Mouse (Mus musculus) heart, adult 2 months (tissue): ENCODE data around the gene Colq. TPM values are rescaled to one million over a fixed set of nuclear protein-coding genes. Genes with fewer than 3 reads are reported as not detected.

Source experiments
- DNase-seq, 2 experiments: peaks; one replicate each; pipeline ENCODE4 v3.0.0; 2021
- H3K27ac ChIP-seq: fragments of 200-600 bp; 2 replicates; pipeline ENCODE4 v1.8.1; 2022
- H3K27me3 ChIP-seq: fragments of 200-500 bp; 2 replicates; pipeline ENCODE4 v1.6.1; 2012; ENCODE audit warnings: mild to moderate bottlenecking, low read length, inconsistent platforms, mixed read lengths; ENCODE audit not compliant: control insufficient read depth, insufficient read depth
- H3K36me3 ChIP-seq: fragments of 200-500 bp; 2 replicates; pipeline ENCODE4 v1.6.1; 2012; ENCODE audit warnings: low read length, inconsistent platforms; ENCODE audit not compliant: control insufficient read depth, insufficient read depth
- H3K4me1 ChIP-seq: fragments of 200-500 bp; 2 replicates; pipeline ENCODE4 v1.6.1; 2011; ENCODE audit warnings: low read length; ENCODE audit not compliant: control insufficient read depth, insufficient read depth
- H3K4me3 ChIP-seq: fragments of 200-600 bp; 2 replicates; pipeline ENCODE4 v1.8.1; 2022
- H3K79me2 ChIP-seq: fragments of 200-500 bp; replicated peaks from 2 replicates; pipeline ENCODE4 v1.6.1; 2012; ENCODE audit warnings: mild to moderate bottlenecking, inconsistent platforms, low read length, moderate library complexity, mixed read lengths; ENCODE audit not compliant: control insufficient read depth, insufficient read depth
- H3K9ac ChIP-seq: fragments of 200-500 bp; 2 replicates; pipeline ENCODE4 v1.6.1; 2012; ENCODE audit warnings: low read depth, mild to moderate bottlenecking, control low read depth, inconsistent platforms, low read length, mixed read lengths
- CTCF ChIP-seq: fragments of 200-600 bp; IDR thresholded peaks from 2 replicates; pipeline ENCODE4 v1.8.1; 2022; ENCODE audit warnings: antibody characterized with exemption, mild to moderate bottlenecking, moderate library complexity
- EP300 ChIP-seq: fragments of 200-500 bp; IDR thresholded peaks from 2 replicates; pipeline ENCODE4 v1.6.1; 2011; ENCODE audit warnings: low read depth, low read length, control low read depth; ENCODE audit not compliant: insufficient read depth
- POLR2A ChIP-seq: fragments of 200-500 bp; IDR thresholded peaks from 2 replicates; pipeline ENCODE4 v1.6.1; 2011; ENCODE audit warnings: mild to moderate bottlenecking, low read depth, low read length, control low read depth; ENCODE audit not compliant: insufficient read depth
- WGBS: fragments of 180-500 bp; shearing (Covaris S2); methylation state at CpG from one replicate; pipeline ENCODE4 v1.1.7; 2018; 5-methylcytosine and 5-hydroxymethylcytosine counted together
- intact Hi-C: fragments of 180-260 bp; cut with DNase I; formaldehyde crosslinking; loops from one replicate; pipeline ENCODE4 v1.15.1; 2025
- polyA plus RNA-seq: library from polyadenylated mRNA; depleted of rRNA; stranded (reverse); fragments of >200 nt; gene quantifications from 2 replicates; pipeline ENCODE4 v1.2.3, GENCODE M21; 2012
- total RNA-seq, 2 experiments: library from RNA; stranded (reverse); gene quantifications; 2 replicates each; pipeline ENCODE4 v1.2.3; 2021

The Colq gene
- total and polyA plus RNA-seq, 3 experiments: 10.0 to 12.6 (median 11.3) TPM

DNA sequence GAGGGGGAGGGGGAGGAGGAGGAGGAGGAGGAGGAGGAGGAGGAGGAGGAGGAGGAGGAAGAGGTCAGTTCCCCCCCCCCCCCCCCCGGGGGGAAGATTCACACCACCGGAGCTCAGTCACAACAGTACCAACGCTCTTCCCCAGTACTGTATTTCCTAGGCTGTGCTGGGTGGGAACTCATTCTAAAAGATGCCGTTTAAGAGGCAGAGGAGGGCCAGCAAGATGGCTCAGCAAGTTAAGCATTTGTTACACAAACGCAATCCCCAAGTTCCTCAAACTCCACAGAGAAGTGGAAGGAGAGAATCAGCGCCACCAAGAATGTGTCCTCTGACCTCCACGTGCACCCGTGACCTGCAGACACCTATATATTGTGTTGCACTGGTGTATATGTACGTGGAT is 8.1 kb downstream of the Colq start:
- intact Hi-C loops: no loop called here
- H3K4me3 ChIP-seq: no peak overlapping the region
- H3K9ac ChIP-seq: no peak overlapping the region
- TF ChIP-seq CTCF (no peak), POLR2A (no peak), EP300 (no peak)
- no peaks in the 10 kb centered on the region for H3K4me1 ChIP-seq
- no peak overlapping the region for H3K27ac ChIP-seq
- WGBS: 82% methylated on average over 9 of the region's 9 CpGs
- no peaks in the 10 kb centered on the region for H3K36me3 ChIP-seq
- H3K27me3 ChIP-seq: no peaks in the 10 kb centered on the region
- no peaks in the 10 kb centered on the region for H3K79me2 ChIP-seq
- no peak for DNase-seq

- Histone ChIP-seq H3K79me2 (no peaks in the 10 kb centered on the region), H3K27ac (no peak overlapping the region), H3K36me3 (no peaks in the 10 kb centered on the region), H3K4me1 (no peaks in the 10 kb centered on the region; the same call in 1 of the 2 replicates), H3K9ac (no peak overlapping the region), H3K27me3 (no peaks in the 10 kb centered on the region), H3K4me3 (no peak overlapping the region)
- no peak for DNase-seq
- WGBS: 45% methylated on average over 9 of the region's 9 CpGs
- intact Hi-C loops: no loop called here
- TF ChIP-seq CTCF (no peak), EP300 (no peak), POLR2A (no peak)
These were observed 13.0 kb downstream of the Colq start for GRCm38 (mm10) chr14:31577966-31578735.

DNA sequence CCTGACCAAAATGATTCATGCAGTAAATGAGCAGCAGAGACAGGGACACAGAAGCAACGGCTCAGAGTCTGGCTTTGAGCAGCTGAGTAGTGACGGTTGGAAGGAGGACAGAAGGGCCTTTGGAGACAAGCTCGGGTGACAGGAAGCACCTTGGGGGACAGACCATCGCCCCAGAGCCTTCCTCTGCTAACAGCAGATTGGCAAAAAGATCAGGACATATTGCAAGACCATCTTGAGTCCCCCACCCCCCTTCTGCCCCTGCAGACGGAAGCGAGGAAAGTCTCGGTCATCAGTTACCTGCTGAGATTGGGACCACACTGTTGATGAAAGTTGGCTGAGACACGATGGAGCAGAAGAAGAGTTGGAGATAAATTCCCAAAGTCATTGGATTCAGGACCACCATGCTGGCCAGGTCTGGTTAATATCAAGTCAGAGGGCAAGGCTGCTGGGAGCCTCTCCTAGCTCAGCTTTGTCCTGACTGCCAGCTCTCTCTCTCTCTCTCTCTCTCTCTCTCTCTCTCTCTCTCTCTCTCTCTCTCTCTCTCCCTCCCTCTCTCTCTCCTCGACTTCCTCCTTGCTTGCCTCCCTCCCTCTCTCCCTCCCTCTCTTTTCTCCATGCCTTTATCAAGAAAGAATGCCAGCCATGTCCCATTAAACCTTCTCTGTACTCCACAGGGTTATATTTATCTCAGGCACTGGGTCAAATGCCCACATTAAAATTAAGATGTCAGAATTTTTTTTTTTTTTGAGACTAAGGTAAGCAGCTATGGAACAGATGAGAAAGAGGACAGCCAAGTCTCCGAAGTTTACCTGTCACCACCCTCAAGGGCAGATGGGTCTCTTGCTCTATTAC is 14.1 kb downstream of the Colq start:
- WGBS: 24% methylated on average over 10 of the region's 10 CpGs
- no peaks in the 10 kb centered on the region for H3K27me3 ChIP-seq
- intact Hi-C loops: no loop called here
- no peaks in the 10 kb centered on the region for H3K36me3 ChIP-seq
- H3K4me3 ChIP-seq: peak overlapping the region; percentile 36
- no peak for TF ChIP-seq EP300
- no peak for TF ChIP-seq POLR2A
- no peak for TF ChIP-seq CTCF
- DNase-seq: no peak
- H3K4me1 ChIP-seq: no peaks in the 10 kb centered on the region; the same call in 1 of the 2 replicates
- no peak overlapping the region for H3K9ac ChIP-seq
- no peaks in the 10 kb centered on the region for H3K79me2 ChIP-seq
- peak overlapping the region; percentile 49; the same call in 1 of the 2 replicates for H3K27ac ChIP-seq

DNA sequence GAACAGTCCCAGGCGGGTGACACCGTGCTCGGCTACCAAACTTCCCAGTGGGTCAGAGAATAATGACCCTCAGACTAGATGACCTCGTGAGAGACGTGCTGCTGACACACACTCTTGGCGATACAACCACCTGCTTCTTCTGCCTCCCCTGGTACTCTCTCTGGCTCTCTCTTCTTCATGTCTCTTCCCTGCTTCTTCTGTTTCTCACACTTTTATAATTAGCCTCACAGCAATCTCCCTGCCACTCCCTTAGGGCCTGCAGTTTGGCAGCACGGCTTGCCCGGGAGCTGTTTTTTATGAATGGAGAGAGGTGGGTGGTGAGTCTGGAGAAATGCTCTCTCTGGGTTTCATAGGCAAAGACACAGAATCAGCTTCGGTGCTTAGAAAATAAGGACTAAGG is 15.3 kb downstream of the Colq start:
- Histone ChIP-seq H3K4me3 (peak overlapping the region; percentile 36; the same call in 1 of the 2 replicates), H3K4me1 (no peaks in the 10 kb centered on the region; the same call in 1 of the 2 replicates), H3K79me2 (no peaks in the 10 kb centered on the region), H3K9ac (no peak overlapping the region), H3K27me3 (no peaks in the 10 kb centered on the region), H3K27ac (peak overlapping the region; percentile 13; the same call in 1 of the 2 replicates), H3K36me3 (no peaks in the 10 kb centered on the region)
- WGBS: 53% methylated on average over 9 of the region's 9 CpGs
- DNase-seq: no peak
- intact Hi-C loops: no loop called here
- TF ChIP-seq POLR2A (no peak), CTCF (no peak), EP300 (no peak)

DNA sequence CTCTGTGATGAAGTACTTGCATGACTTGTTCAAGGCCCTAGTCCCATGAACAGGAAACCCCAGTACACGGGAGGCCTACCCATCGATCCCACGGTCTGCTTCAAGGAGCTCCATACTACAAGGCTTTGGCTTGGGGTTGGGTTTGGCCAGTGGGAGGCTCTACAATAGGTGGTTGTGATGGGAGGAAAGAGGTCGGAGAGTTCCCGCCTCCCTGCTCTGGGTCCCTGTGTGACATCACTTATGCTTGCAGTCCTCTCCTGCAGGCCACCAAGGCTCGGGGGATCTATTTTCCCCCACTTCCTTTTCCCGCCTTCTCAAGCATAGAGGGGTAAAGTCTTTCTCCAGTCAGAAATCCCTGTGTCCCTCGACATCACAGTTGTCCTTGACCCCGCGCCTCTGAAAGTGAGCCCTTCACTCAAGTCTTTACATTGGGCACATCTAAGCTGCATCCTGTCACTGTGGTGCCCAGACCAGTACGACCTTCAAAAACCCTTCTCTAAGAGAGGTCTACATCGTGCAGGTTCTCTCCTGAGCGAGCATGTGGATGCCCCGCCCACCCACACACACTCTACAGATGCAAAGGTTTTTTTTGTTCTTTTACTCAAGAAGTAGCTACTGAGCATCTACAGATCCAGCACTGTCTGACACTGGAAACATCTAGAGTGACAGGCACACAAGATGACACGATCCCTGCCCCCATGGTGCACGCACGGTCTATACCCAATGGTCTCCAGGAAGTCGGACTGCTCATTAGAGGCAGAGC is 16.1 kb downstream of the Colq start:
- WGBS: 88% methylated on average over 18 of the region's 18 CpGs
- no peak for TF ChIP-seq EP300
- Histone ChIP-seq H3K36me3 (no peaks in the 10 kb centered on the region), H3K79me2 (no peaks in the 10 kb centered on the region), H3K27ac (no peak overlapping the region), H3K4me1 (no peaks in the 10 kb centered on the region; the same call in 1 of the 2 replicates), H3K9ac (no peak overlapping the region), H3K4me3 (no peak overlapping the region), H3K27me3 (no peaks in the 10 kb centered on the region)
- no peak for DNase-seq
- intact Hi-C loops: no loop called here
